Mouse (Mus musculus) kidney, adult 2 months (tissue): Measurements from ENCODE around the gene 1300017J02Rik. TPM values are rescaled to one million over a fixed set of nuclear protein-coding genes. Genes with fewer than 3 reads are reported as not detected.
A peak's percentile ranks its signal among the peaks of the same experiment; 100 is the strongest.
"Not testable (repeated sequence)": the region's sequence is repeated elsewhere in the genome, so short reads cannot be mapped to it uniquely, and the experiment has no call there.

Source experiments
- DNase-seq: peaks from one replicate; pipeline ENCODE4 v3.0.0; 2021
- H3K27ac ChIP-seq: fragments of 200-500 bp; 2 replicates; pipeline ENCODE4 v1.5.1; 2012; ENCODE audit warnings: low read depth, low read length, control low read depth, inconsistent platforms; ENCODE audit not compliant: insufficient read depth
- H3K27me3 ChIP-seq: fragments of 200-500 bp; replicated peaks from 2 replicates; pipeline ENCODE4 v1.6.1; 2012; ENCODE audit warnings: mild to moderate bottlenecking, moderate library complexity, low read length, inconsistent platforms; ENCODE audit not compliant: control insufficient read depth, insufficient read depth
- H3K36me3 ChIP-seq: fragments of 200-500 bp; 2 replicates; pipeline ENCODE4 v1.6.1; 2012; ENCODE audit warnings: mild to moderate bottlenecking, moderate library complexity, low read length, inconsistent platforms; ENCODE audit not compliant: control insufficient read depth, insufficient read depth
- H3K4me1 ChIP-seq: fragments of 200-500 bp; 2 replicates; pipeline ENCODE4 v1.6.1; 2011; ENCODE audit warnings: low read length; ENCODE audit not compliant: control insufficient read depth, insufficient read depth
- H3K4me3 ChIP-seq: fragments of 200-500 bp; 2 replicates; pipeline ENCODE4 v1.5.1; 2011; ENCODE audit warnings: mild to moderate bottlenecking, low read depth, low read length, control low read depth; ENCODE audit not compliant: insufficient read depth
- CTCF ChIP-seq: fragments of 200-500 bp; conservative IDR thresholded peaks from 2 replicates; pipeline ENCODE4 v1.5.1; 2011; ENCODE audit warnings: low read depth, mild to moderate bottlenecking, control low read depth, low read length, moderate library complexity, mixed read lengths; ENCODE audit not compliant: insufficient read depth, insufficient read length
- POLR2A ChIP-seq: fragments of 200-500 bp; IDR thresholded peaks from one replicate; pipeline ENCODE4 v1.6.1; 2011; ENCODE audit warnings: low read depth, low read length, control low read depth
- WGBS: fragments of 180-500 bp; shearing (Covaris S2); methylation state at CpG from one replicate; pipeline ENCODE4 v1.1.7; 2018; 5-methylcytosine and 5-hydroxymethylcytosine counted together
- polyA plus RNA-seq: library from polyadenylated mRNA; depleted of rRNA; stranded (reverse); fragments of >200 nt; gene quantifications from 2 replicates; pipeline ENCODE4 v1.2.3, GENCODE M21; 2012; rRNA removed

The 1300017J02Rik gene
- 0.05 and 0.08 TPM in 2 replicates for polyA plus RNA-seq

GRCm38 (mm10) chr9:103304927-103305326 lies at the start of gene 1300017J02Rik, which contains the start of gene Topbp1:
1300017J02Rik (minus strand) TSS chr9:103305082.
Topbp1 (plus strand) TSS chr9:103305215.
- Histone ChIP-seq H3K4me1 (peaks cover 3% of the 10 kb centered on the region; the same call in 1 of the 2 replicates), H3K27ac (peak within 1 kb of the TSS; percentile 95), H3K36me3 (no peaks in the 10 kb centered on the region), H3K4me3 (peak within 1 kb of the TSS; percentile 99), H3K27me3 (no peaks in the 10 kb centered on the region)
- under 1% methylated on average over 49 of the region's 49 CpGs for WGBS
- TF ChIP-seq CTCF (no peak), POLR2A (peak; percentile 86)
- DNase-seq: peak; percentile 93

GRCm38 (mm10) chr9:103353500-103354260 lies 48.8 kb upstream of the 1300017J02Rik start:
- not testable (repeated sequence) for H3K4me3 ChIP-seq, H3K4me1 ChIP-seq, H3K36me3 ChIP-seq, H3K27me3 ChIP-seq, H3K27ac ChIP-seq, DNase-seq
- 84% methylated on average over 7 of the region's 7 CpGs for WGBS

GRCm38 (mm10) chr9:103348791-103349190 lies 43.9 kb upstream of the 1300017J02Rik start:
- no peak for TF ChIP-seq CTCF
- no peak for TF ChIP-seq POLR2A
- H3K36me3 ChIP-seq: no peaks in the 10 kb centered on the region; the same call in 1 of the 2 replicates
- no peaks in the 10 kb centered on the region for H3K27me3 ChIP-seq
- no peak overlapping the region for H3K4me3 ChIP-seq
- peaks cover 7% of the 10 kb centered on the region; the same call in 1 of the 2 replicates for H3K4me1 ChIP-seq
- DNase-seq: peak; percentile 23
- no peak overlapping the region for H3K27ac ChIP-seq

- no peaks in the 10 kb centered on the region; the same call in 1 of the 2 replicates for H3K36me3 ChIP-seq
- TF ChIP-seq CTCF: no peak
- TF ChIP-seq POLR2A: no peak
- H3K27me3 ChIP-seq: no peaks in the 10 kb centered on the region
- H3K4me1 ChIP-seq: peaks cover 7% of the 10 kb centered on the region; the same call in 1 of the 2 replicates
- H3K27ac ChIP-seq: no peak overlapping the region
- no peak for DNase-seq
- H3K4me3 ChIP-seq: no peak overlapping the region
- 69% methylated on average over 1 of the region's 1 CpGs for WGBS
Measured at GRCm38 (mm10) chr9:103347996-103348490, 43.2 kb upstream of the 1300017J02Rik start.

GRCm38 (mm10) chr9:103347045-103347444 lies 42.2 kb upstream of the 1300017J02Rik start:
- no peak overlapping the region for H3K4me3 ChIP-seq
- H3K27me3 ChIP-seq: no peaks in the 10 kb centered on the region
- no peaks in the 10 kb centered on the region; the same call in 1 of the 2 replicates for H3K36me3 ChIP-seq
- DNase-seq: no peak
- WGBS: 88% methylated on average over 4 of the region's 4 CpGs
- peaks cover 7% of the 10 kb centered on the region; the same call in 1 of the 2 replicates for H3K4me1 ChIP-seq
- TF ChIP-seq CTCF (no peak), POLR2A (no peak)
- H3K27ac ChIP-seq: no peak overlapping the region

- no peak overlapping the region for H3K4me3 ChIP-seq
Measured at GRCm38 (mm10) chr9:103336912-103337311, 32.0 kb upstream of the 1300017J02Rik start.

GRCm38 (mm10) chr9:103332663-103333062 lies 27.8 kb upstream of the 1300017J02Rik start:
- DNase-seq: no peak
- Histone ChIP-seq H3K4me1 (no peaks in the 10 kb centered on the region), H3K27me3 (no peaks in the 10 kb centered on the region), H3K36me3 (0 out of 2 replicates have a peak, but pooled peaks cover 2% of the 10 kb centered on the region), H3K27ac (no peak overlapping the region), H3K4me3 (no peak overlapping the region)
- no peak for TF ChIP-seq POLR2A
- TF ChIP-seq CTCF: no peak
- WGBS: 76% methylated on average over 6 of the region's 6 CpGs

More at GRCm38 (mm10) chr9:103336912-103337311, 32.0 kb upstream of the 1300017J02Rik start:
- H3K4me1 ChIP-seq: no peaks in the 10 kb centered on the region
- no peak overlapping the region for H3K27ac ChIP-seq
- no peaks in the 10 kb centered on the region for H3K27me3 ChIP-seq
- TF ChIP-seq POLR2A (no peak), CTCF (no peak)
- peaks cover 5% of the 10 kb centered on the region for H3K36me3 ChIP-seq
- no peak for DNase-seq

- DNase-seq: no peak
- 84% methylated on average over 9 of the region's 9 CpGs for WGBS
- Histone ChIP-seq H3K27ac (no peak overlapping the region), H3K4me1 (no peaks in the 10 kb centered on the region), H3K4me3 (no peak overlapping the region), H3K36me3 (peaks cover 6% of the 10 kb centered on the region; the same call in 1 of the 2 replicates), H3K27me3 (no peaks in the 10 kb centered on the region)
- TF ChIP-seq POLR2A: no peak
- no peak for TF ChIP-seq CTCF
Measured at GRCm38 (mm10) chr9:103326449-103326848, 21.6 kb upstream of the 1300017J02Rik start.
